Mouse (Mus musculus) adrenal gland, postnatal 10 days (tissue): ENCODE results near the gene Phf13. TPM values are rescaled to one million over a fixed set of nuclear protein-coding genes. Genes with fewer than 3 reads are reported as not detected.
"Not testable (repeated sequence)": the region's sequence is repeated elsewhere in the genome, so short reads cannot be mapped to it uniquely, and the experiment has no call there.

Experiments used
- DNase-seq: peaks from one replicate; pipeline ENCODE4 v3.0.0; 2021; ENCODE audit warnings: mixed read lengths
- long read RNA-seq, 2 experiments: library from polyadenylated mRNA; stranded (forward); transcript quantifications; one replicate each; pipeline ENCODE4 v2.0.0; 2021
- total RNA-seq, 2 experiments: library from RNA; stranded (reverse); gene quantifications; 2 replicates each; pipeline ENCODE4 v1.2.3; 2021

The Phf13 gene
- total RNA-seq, result 10 to 100 TPM; 16.4 to 17.8 TPM
- long read RNA-seq, experiment 1, transcript Phf13-201 (4 exons, 3,205 nt), result major isoform, 7 of 15 reads
- long read RNA-seq, experiment 1, partial matches to known transcripts, result 3 of 15 reads
- long read RNA-seq, experiment 1, other reads (novel, unspliced or antisense), result 5 of 15 reads
- long read RNA-seq, experiment 2, transcript Phf13-201 (4 exons, 3,205 nt), result major isoform, 8 of 11 reads
- long read RNA-seq, experiment 2, partial matches to known transcripts, result 0 of 11 reads
- long read RNA-seq, experiment 2, other reads (novel, unspliced or antisense), result 3 of 11 reads

DNA sequence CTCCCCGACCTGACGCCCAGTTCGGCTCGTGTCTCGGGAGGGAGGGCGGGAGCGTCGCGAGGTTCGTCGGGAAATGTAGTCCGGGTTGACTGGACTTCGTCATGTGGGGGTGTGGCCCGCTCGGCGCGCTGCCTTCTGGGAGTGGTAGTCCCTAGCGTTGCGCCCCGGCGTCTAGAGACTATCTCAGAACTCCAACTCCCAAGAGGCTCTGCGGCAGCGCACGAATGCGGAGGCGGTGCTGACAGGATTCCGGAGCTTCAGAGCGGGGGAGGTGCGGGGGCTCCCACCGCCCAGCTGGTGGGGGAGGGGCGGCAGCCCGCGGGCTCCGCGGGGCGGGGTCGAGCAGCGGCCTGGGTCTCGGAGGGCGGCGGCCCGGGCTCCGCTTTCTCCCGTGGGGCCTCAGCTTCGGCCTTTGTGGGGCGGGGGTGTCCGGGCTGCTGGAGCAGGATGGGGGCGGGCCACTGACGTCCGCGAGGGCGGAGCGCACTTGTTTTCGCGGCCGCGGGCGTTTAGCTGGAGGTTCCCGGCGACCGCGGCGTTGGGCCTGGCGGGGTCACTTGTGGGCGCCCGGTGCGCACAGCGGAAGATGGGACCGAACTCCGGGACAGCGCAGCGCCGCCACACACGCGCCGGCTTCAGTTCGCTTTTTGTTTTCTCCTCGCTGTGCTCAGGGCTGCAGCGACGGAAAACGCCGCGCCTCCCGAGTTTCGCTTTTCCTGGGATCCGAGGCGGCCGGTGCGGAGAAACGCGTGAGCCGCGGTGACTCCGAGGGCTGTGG is at the start of gene Phf13:
TSS of gene Phf13 (minus strand) at position 86 of the 778 bp plus-strand sequence.
- DNase-seq, result peak; percentile 98

DNA sequence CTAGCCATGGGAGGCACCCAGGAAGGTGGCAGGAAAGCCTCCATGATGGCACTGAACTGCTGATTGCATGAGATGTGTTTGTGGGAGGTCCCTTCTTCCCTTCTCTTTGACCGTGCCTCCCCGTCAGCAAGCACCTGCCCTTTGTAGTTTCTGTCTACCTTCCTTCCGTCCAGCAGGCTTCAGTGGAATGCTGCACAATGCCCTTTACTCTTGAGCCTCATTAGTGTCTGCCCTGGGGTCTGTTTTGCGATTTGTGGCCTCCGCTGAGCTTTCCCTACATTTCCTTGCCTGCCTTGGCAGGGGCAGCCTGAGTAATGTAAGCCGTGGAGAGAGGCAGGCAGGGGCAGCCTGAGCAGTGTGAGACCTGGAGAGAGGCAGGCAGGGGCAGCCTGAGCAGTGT is 48.6 kb upstream of the Phf13 start:
- no peak for DNase-seq

DNA sequence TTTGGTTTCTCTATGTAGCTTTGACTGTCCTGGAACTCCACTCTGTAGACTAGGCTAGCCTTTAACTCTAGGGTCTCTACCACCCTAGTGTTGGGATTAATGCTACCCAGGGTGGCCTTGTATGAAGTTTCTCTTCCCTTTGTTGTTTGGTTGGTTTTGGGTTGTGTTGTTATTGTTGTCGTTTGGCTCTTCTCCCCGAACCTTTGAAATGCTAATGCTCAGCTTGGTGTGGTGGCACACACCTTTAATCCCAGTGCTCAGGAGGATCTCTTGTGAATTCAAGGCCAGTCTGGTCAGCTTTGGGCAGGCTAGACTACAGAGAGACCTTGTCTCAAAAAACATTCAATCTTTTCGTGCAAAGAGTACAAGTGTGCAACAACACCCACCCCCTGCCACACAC is 47.1 kb upstream of the Phf13 start:
- DNase-seq, result no peak

DNA sequence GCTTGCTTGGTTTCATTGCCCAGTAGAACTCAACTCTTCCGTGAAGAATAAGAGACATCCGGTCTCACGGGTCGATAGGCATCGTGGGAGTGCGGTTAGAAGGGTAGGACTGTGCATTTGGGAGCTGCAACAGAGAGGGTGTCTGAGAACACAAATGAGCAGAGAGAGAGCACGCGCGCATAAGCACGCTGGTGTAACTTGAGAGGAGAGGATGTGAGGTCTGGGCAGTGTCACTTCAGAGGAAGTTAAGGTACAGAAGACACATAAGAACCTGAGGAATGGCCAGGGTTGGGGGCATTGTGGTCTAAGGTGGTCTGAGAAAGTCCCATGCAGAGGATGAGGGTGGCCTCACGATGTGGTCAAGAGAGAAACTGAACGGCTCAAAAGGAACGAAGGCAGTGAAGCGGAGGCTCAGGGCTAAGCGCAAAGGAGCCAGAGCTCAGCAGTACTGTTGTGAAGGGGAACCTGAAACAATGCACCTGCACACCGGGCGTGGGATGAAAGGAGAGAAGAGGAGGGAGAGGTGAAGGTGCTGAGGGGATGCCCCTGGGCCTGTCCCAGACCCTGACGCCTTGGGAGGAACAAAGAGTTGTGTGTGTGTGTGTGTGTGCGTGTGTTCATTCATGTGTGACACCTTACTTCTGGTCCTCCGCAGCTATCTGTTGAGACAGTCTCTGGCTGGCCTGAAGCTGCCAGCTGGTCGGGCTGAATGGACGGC is 46.0 kb upstream of the Phf13 start:
- no peak for DNase-seq

DNA sequence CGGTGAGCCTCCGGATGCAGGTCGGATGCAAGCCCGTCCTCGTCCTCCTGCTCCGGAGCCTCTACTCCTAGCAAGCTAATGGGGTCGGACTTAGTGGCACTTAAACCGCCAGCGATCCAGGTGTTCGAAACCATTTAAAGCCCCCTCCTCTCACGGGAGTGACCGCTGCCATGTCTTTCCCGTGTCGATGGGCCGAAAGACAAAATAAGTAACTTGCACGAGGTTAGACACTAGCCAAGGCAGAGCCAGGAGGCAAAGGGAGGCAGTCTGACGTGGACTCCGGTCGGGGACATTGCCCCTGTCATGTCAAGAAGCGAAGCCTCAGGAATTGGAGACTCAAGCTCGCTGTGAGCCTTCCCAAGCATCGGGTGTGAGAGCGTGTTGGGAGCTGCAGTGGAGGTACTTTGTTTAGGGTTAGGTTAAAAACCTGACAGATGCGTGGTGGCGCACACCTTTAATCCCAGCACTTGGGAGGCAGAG is 43.8 kb upstream of the Phf13 start:
- no peak for DNase-seq

DNA sequence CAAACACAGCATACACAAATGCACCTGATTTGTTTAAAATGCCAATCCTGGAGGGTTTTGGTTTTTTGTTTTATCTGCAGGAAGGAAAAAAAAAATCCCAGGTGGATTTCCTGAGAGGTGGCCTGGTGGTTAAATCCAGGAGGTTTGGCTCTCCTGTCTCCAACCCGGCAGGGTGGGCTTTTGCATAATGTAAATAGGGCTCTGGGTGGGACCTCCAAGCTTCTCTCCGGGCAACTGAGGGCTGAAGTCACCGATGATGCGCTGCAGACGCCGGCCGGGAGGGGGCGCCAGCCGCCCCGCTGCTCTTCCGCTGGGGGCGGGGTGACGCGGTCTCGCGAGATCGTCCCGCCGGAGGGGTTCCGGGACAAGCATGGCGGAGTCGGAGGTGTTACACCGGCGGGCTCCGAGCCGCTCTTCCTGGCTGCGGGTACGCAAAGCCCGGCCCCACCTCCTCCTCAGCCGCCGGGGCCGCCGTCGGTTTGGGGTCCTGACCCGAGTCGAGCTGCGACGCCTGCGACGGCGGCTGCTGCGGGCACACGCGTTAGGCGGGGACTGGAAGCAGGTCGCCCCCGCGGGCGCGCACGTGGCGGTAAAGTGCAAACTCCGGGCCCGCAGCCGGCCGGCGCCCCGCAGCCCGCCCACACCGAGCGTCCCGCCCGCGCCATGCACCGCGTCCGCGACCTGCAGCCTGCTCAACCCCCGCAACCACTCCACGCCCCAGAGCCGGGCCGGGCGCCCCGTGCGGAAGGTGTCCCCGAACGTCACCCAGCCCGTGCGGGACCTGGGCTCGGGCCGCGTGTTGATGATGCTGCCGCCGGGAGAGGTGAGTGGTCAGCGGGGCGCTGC is 43.1 kb upstream of the Phf13 start, which contains the start of gene Nol9:
TSS of gene Nol9 (plus strand) at position 337 of the 846 bp plus-strand sequence.
- peak; percentile 97 for DNase-seq

DNA sequence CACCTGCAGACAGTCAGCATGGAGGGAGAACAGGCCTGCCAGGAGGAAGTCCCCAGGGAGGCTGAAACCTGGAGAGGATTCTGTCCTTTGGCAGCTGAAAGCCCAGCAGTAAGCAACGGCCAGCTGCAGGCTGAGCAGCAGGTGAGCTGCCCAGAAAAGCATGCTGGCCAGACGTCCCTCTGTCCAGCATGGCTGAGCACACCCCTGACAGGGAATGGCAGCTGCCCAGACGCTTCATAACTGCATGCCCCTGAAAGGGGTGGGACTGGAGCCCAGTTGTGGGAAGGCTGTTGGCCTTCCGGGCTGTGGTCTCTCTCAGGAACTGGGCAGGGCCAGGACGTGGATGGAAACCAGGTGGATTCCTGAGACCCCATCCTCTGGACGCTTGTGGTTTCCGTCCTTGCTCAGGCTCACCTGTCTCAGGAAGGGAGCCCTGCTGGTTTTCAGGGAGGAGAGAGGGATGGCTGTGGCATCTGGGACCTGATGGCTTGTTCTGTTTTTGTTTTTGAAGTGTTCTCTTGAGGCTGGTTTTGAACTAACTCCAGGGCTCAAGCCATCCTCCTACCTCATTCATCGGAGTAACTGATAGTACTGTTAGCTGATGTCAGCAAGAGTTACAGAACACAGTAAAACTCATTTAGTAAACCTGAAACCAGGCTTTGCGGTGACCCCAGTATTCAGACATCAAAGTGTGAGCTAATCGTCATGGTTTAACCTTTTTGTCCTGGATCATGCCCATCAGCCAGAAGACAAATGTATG is 42.3 kb upstream of the Phf13 start, which contains the start of gene Tas1r1:
TSS of gene Tas1r1 (minus strand) at position 344 of the 760 bp plus-strand sequence.
- DNase-seq, result no peak

DNA sequence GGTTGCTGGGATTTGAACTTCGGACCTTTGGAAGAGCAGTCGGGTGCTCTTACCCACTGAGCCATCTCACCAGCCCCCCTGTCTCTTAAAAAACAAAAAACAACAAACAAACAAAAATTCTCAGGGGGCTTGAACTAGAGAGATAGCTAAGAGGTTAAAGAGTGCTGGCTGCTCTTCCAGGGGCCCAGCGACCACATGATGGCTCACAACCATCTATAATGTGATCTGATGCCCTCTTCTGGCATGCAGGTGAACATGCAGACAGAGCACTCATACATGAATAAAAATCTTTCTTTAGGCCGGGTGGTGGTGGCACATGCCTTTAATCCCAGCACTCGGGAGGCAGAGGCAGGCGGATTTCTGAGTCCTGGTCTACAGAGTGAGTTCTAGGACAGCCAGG is 40.4 kb upstream of the Phf13 start:
- DNase-seq, result not testable (repeated sequence)

DNA sequence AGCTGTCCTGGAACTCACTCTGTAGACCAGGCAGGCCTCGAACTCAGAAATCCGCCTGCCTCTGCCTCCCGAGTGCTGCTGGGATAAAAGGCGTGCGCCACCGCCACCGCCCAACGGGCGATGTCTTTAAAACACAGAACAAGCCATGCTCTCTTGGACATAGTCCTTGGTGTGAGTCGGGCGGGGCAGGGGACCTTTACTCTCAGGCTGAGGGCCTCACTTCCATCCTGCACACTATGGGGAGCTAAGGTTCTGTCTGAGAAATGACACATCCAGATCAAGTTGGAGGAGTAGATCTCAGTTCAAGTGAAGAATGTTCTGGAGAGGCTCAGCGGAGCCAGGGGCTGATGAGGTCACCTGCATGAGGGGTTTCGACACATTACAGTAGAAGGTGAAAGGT is 36.9 kb upstream of the Phf13 start:
- no peak for DNase-seq

DNA sequence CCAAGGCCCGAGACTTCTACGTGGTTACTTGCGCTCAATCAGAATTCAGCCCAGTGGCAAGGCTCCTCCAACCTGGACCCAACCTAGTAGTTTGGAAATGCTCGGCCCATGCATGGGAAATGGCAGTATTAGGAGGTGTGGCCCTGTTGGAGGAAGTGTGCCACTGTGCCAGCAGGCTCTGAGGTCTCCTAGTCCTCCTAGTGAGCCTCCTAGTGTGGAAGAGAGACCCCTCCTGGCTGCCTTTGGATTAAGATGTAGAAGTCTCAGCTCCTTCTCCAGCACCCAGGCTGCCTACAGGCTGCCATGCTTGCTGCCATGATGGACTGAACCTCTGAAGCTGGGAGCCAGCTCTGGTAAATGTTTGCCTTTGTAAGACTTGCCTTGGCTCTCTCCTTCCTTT is 33.9 kb upstream of the Phf13 start:
- DNase-seq, result no peak

DNA sequence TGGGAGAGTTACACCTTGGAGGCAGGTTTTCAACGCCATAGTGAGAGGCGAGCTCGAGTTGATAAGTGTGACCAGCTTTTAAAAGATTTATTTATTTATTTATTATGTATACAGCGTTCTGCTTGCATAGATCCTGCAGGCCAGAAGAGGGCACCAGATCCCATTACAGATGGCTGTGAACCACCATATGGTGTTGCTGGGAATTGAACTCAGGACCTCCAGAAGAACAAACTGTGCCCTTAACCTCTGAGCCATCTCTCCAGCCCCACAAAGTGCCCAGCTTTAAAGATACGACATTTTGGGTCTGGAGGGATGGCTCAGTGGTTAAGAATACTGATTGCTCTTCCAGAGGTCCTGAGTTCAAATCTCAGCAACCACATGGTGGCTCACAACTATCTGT is 33.0 kb upstream of the Phf13 start:
- no peak for DNase-seq

DNA sequence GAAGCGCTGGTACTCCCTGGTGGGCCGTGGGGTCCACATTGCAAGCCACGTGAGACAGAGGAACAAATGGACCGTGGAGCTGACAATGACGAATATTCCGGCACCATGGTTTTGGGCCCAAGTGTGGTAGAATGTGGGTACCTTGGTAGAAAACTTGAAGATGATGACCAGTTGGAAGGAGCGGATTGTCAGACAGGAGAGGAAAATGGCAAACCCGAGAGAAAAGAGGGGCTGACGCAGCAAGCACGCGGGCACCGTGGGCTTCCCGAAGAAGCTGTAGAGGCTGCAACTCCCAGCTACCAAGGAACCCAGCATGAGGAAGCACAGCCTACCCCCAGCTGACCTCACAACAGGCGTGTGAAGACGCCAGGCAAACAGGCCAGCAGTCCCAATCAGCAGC is 32.4 kb upstream of the Phf13 start:
- DNase-seq, result no peak

DNA sequence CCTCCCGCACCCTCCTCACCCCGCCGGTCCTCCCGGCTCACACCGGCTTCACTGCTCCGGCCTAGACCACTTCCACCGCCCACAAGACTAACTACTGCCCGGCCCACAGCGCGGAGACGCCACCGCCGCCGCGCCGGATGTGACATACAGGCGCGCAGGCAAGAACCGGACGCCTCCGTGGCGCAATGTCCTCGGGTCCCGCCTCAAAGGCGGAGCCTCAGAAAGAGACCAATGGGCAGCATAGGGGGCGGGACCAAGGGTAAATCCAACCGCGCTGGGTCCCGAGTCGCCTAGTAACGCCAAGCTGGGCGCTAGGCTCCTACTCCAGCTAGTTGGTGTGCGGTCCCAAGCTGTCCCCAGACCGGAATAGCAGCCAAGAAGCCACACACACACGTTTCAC is 31.5 kb upstream of the Phf13 start, which contains the start of gene Zbtb48:
TSS of gene Zbtb48 (minus strand) at position 148 of the 400 bp plus-strand sequence.
- DNase-seq, result peak; percentile 97

DNA sequence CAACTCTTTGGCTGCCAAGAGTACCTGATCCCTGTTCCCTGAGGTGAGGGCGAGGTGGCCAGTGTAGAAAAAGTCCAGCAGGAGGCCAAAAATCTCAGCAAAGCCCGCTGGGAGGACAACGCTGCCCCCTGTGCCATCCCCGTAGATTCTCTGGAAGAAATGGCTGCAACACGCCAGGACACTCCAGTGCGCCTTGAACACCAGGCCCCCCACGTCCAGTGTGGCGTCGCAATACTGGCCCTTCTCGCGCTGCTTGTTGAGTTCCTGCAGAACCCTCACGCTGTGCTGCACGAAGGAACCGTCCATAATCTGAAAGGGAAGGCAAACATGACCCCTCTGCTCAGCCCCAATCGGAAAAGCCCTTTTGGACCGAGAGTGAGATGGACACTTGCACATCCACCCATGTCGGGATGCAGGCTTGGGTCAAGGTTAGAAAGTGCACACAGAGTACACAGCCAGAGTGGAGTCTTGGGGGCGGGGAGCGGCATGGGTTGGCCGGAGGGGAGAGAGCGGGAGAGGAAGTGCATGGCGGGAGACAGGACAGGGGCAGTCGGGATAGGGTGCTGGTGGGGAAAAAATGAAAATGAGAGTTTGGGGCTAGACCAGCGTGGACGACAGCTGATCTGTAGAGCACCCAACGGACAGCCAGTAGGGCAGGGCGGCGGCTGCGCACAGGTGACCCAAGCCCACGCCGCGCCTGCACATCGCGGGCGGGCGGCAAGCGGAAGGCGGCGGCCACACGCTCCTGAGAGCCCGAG is 30.9 kb upstream of the Phf13 start:
- DNase-seq, result peak; percentile 66

DNA sequence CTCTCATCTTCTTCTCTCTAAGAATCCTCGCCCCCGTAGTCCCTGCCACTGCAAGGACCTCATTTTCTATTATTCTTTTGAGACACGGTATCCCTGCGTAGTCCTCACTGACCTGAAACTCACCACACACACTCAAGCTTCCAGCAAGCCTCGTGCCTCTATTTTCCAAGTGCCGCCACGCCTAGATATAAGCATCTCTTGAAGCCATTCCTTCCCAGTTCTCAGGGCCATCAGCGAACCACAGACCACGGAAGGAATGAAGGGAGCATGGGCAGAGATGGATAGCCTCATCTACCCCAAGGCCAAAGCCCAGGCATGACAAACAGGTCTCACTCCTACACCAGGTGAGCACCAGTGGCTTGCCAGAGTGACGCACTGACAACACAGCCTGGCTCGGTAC is 28.5 kb upstream of the Phf13 start:
- no peak for DNase-seq

DNA sequence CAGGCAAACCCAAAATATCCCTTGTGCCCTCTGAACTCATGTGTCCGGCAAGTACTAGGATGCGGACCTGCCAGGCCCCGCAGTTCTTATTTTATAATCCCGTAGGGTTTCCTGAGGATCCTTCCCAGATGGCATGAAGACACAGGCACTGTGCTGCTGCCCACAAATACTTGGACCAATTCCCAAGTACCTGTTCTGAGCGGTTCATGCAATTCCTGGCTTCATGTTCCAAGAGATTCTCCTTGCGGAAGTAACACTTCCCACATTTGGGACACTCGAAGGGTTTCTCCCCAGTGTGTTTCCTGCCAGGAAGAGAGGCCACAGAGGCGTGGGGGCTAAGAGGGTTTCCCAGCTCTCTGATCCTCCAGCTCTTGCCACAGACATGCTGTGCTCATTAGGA is 26.4 kb upstream of the Phf13 start:
- DNase-seq, result no peak

DNA sequence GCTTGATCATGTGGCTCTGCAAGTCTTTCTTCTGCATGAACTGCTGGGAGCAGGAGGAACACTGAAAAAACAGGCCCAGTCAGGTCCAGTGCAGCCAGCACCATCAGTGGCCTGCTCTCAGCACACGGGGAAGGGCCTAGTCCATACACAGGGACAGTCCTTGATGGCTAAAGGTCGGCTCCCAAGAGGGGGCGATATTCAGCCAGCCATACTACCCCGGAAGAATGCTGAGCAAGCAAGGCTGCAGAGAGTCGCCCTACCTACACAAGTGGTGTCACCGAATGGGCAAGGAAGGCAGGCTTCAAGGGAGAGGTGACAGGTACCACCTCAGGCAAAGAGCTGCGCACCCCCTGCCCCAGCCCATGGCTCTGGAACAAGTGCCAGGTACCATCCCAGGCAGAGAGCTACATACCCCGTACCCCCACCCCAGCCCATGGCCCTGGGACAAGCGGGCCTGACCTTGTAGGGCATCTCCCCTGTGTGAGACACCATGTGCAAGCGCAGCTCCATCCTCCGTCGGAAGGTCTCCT is 25.6 kb upstream of the Phf13 start:
- DNase-seq, result no peak

DNA sequence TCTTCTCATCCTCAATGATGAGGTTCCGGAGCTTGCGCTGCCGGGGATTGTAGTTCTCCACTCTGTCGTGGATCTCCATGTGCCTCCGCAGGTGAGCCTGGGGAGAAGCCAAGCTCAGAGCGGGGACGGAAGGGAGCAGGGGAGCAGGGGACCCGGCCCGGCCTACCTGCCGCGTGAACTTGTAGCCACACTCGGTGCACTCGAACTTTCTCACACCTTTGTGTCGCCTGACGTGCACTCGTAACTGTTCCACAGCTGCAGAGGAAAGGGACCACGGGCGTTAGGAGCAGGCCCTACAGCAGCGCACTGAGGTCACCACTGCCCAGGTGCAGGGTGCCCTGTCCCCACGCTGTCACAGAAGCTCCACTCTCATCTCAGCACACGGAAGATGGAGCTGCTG is 24.0 kb upstream of the Phf13 start:
- no peak for DNase-seq

DNA sequence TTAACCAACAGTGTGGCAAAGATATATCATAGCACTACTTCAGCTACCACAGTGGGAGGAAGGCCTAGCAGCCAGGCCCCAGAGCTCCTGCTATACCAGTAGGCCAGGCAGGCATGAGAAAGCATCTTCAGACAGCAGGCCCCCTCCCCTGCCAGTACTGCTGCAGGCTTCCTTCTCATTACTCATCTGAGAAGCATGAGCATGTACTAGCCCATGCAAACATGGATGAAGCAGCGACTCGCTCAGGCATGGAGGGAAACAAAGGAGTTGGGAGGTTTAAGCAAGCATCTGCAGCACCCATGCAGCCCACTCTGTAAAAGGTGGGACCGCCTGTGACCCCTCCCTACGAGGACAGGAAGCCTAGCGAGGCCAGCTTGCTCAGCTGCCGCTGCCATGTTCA is 23.0 kb upstream of the Phf13 start:
- DNase-seq, result no peak
